Mouse (Mus musculus) spleen, adult 2 months (tissue): ENCODE results near the gene Fam189a1.

ENCODE experiments used
- CTCF ChIP-seq: fragments of 200-500 bp; IDR thresholded peaks from 2 replicates; pipeline ENCODE4 v1.5.1; 2011; ENCODE audit warnings: mild to moderate bottlenecking, inconsistent platforms; ENCODE audit not compliant: insufficient read depth, insufficient read length, insufficient replicate concordance; ENCODE audit errors: extremely low read depth
- POLR2A ChIP-seq: fragments of 200-500 bp; IDR thresholded peaks from 2 replicates; pipeline ENCODE4 v1.6.1; 2011; ENCODE audit warnings: low read depth, low read length, inconsistent platforms

- TF ChIP-seq CTCF (no peak), POLR2A (no peak)
Observed at GRCm38 (mm10) chr7:65047700-65048099, 108.7 kb downstream of the Fam189a1 start.
